Mouse (Mus musculus): Measurements from ENCODE around the gene Ankmy1. TPM values are rescaled to one million over a fixed set of nuclear protein-coding genes. Genes with fewer than 3 reads are reported as not detected.

Gene Ankmy1
- total and polyA plus RNA-seq, 3 experiments: 0.07 to 0.13 TPM; not detected in 1

DNA sequence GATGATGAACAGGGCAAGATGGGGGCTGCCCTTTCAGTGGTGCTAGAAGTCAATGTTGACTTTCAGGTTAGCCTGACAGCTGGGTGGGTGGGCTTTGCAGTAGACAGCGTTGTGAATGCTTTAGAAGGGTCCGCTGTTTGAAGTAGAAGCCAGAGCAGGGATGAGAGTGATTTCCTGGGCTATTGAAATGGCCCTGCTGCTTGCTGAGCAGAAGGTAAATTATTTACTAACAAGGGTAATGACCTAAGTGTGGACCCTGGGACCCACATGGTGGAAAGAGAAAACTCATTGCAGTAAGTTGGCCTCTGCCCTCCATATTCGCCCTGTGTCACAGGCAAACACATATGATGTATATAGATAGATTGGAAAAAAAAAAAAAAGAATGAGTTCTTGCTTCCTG is 33.8 kb upstream of the Ankmy1 start:
- TF ChIP-seq POLR2A (IDR thresholded peaks at IDR 0.05; ENCODE audit: low read depth, low read length) (no peak), NELFE (IDR thresholded peaks at IDR 0.05; ENCODE audit: low read depth, low read length) (no peak), MAFK (IDR thresholded peaks at IDR 0.05; ENCODE audit: insufficient replicate concordance, low read length) (no peak), IRF4 (IDR thresholded peaks at IDR 0.05; ENCODE audit: low read depth, low read length) (no peak), ZMIZ1 (IDR thresholded peaks at IDR 0.05; ENCODE audit: low read depth, low read length) (no peak)
- in situ Hi-C loops (cut with MboI; ENCODE audit: low pct_ligation_motif_present, low pct_unique_long_range_greater_than_20kb, low sequenced_read_pairs) (no loop called here), dilution Hi-C loops (cut with MboI; ENCODE audit: extremely low pct_ligation_motif_present, extremely low pct_unique_long_range_greater_than_20kb, low sequenced_read_pairs) (no loop called here)
- H3K27me3 ChIP-seq (replicated peaks): no peaks in the 10 kb centered on the region
- H3K36me3 ChIP-seq (replicated peaks in 1 of 2; ENCODE audit: control insufficient read depth in 1 of 2, insufficient read depth in 1 of 2, low read length in 1 of 2): peaks cover 27 to 40% of the 10 kb centered on the region in 2 experiments
- no peak overlapping the region for H3K27ac ChIP-seq (ENCODE audit: insufficient read depth, low read depth)
- peaks cover 4% of the 10 kb centered on the region for H3K79me2 ChIP-seq (replicated peaks; ENCODE audit: control insufficient read depth, extremely low read depth, insufficient read depth, poor library complexity, severe bottlenecking)
- no peak overlapping the region for H3K9ac ChIP-seq (ENCODE audit: insufficient read depth, low read depth)
- H3K4me2 ChIP-seq (ENCODE audit: insufficient read depth, low read depth, poor library complexity, severe bottlenecking): no peak overlapping the region
- no peak for DNase-seq (ENCODE audit: extremely low read depth)
- no peaks in the 10 kb centered on the region for H3K9me3 ChIP-seq (replicated peaks; ENCODE audit: low read length)
- peaks cover 9 to 25% of the 10 kb centered on the region in 2 experiments for H3K4me1 ChIP-seq (ENCODE audit: control insufficient read depth in 1 of 2, insufficient read depth in 2 of 2)
- no peak overlapping the region for H3K4me3 ChIP-seq (replicated peaks in 1 of 3; ENCODE audit: low read depth in 2 of 3, low read length in 2 of 3, poor library complexity in 1 of 3)

DNA sequence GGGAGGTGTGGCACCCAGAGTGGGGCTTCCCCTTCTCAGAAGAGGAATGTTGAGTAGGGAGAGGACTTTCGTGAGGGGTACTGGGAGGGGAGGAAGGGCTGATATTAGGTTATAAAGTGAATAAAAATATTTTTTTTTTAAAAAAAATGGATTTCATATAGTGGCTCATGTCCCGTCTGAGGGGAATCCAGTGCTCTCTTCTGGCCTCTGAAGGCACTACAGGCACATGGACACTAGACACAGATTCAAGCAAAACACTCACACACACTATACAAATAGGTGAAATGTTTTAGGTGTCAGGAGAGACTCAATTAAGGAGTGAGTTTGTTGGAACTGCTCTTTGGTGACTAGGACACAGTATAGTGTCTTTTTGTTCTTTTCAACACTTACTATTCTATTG is 33.3 kb upstream of the Ankmy1 start:
- Histone ChIP-seq H3K4me1 (ENCODE audit: control insufficient read depth in 1 of 2, insufficient read depth in 2 of 2) (peaks cover 9 to 25% of the 10 kb centered on the region in 2 experiments), H3K9me3 (replicated peaks; ENCODE audit: low read length) (no peaks in the 10 kb centered on the region), H3K4me2 (ENCODE audit: insufficient read depth, low read depth, poor library complexity, severe bottlenecking) (peak overlapping the region; percentile 94), H3K27ac (ENCODE audit: insufficient read depth, low read depth) (no peak overlapping the region), H3K36me3 (replicated peaks in 1 of 2; ENCODE audit: control insufficient read depth in 1 of 2, insufficient read depth in 1 of 2, low read length in 1 of 2) (peaks cover 25 to 37% of the 10 kb centered on the region in 2 experiments), H3K4me3 (replicated peaks in 1 of 3; ENCODE audit: low read depth in 2 of 3, low read length in 2 of 3, poor library complexity in 1 of 3) (peak overlapping the region in 2 of 3 experiments; percentile 79 to 85), H3K27me3 (replicated peaks) (no peaks in the 10 kb centered on the region), H3K9ac (ENCODE audit: insufficient read depth, low read depth) (no peak overlapping the region), H3K79me2 (replicated peaks; ENCODE audit: control insufficient read depth, extremely low read depth, insufficient read depth, poor library complexity, severe bottlenecking) (peaks cover 4% of the 10 kb centered on the region)
- in situ Hi-C loops (cut with MboI; ENCODE audit: low pct_ligation_motif_present, low pct_unique_long_range_greater_than_20kb, low sequenced_read_pairs): no loop called here
- TF ChIP-seq ZNF384 (IDR thresholded peaks at IDR 0.05; ENCODE audit: low read depth, low read length): peak; percentile 55; the same call in 1 of the 2 replicates
- TF ChIP-seq CTCF (conservative IDR thresholded peaks at IDR 0.05 in 1 of 2, IDR thresholded peaks at IDR 0.05 in 1 of 2; ENCODE audit: low read depth in 2 of 2, low read length in 2 of 2): peak in 1 of 2 experiments; percentile 42; a peak in 2 of 4 replicates
- no peak for TF ChIP-seq JUND (conservative IDR thresholded peaks at IDR 0.05; ENCODE audit: low read depth, low read length)
- peak; percentile 21 for TF ChIP-seq SMC3 (IDR thresholded peaks at IDR 0.05; ENCODE audit: low read depth, low read length)
- dilution Hi-C loops (cut with MboI; ENCODE audit: extremely low pct_ligation_motif_present, extremely low pct_unique_long_range_greater_than_20kb, low sequenced_read_pairs): no loop called here
- peak; percentile 34 for DNase-seq (ENCODE audit: extremely low read depth)

DNA sequence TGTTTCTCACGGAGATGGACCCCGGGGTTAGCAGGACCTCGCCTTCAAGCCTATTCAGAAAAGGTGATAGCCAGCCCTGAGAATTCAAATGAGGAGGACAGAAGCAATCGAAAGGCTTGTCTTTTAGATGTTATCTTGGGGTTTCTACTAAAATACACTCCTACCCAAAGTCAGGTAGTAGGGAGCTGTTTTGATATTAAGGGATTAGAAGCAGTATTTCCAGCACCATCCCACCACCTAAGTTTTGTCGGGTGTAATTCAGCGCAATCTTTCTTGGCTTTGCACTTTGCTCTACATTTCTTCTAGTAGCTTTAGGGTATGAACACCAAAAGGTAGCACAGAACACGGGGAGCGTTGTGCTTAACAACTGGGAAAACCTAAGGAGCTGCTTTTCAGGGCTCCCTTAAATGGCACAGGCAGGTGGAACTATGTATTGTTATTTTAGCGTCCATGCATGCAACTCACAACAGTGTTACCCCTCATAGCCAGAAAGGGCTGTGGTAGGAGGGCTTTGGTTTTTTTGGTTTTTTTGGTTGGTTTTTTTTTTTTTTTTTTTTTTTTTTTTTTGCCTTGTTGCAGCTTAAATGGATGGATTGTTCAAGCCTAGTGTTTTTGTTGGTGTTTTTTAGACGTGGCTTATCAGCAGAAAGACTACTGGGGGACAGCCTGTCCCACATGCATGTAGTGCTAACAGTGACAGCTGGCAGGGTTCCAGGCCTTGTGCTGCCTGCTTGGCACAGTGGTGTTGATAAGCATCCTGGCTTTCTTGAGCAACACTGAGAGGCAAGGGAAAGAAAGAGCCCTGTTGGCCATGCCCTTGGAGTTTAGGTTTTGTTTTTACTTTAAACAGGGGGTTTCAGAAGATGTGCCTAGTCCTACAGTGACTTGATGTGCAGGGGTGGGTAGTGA is 32.6 kb upstream of the Ankmy1 start:
- Histone ChIP-seq H3K9ac (ENCODE audit: insufficient read depth, low read depth) (peak overlapping the region; percentile 77), H3K4me2 (ENCODE audit: insufficient read depth, low read depth, poor library complexity, severe bottlenecking) (peak overlapping the region; percentile 94), H3K79me2 (replicated peaks; ENCODE audit: control insufficient read depth, extremely low read depth, insufficient read depth, poor library complexity, severe bottlenecking) (peaks cover 4% of the 10 kb centered on the region), H3K4me1 (ENCODE audit: control insufficient read depth in 1 of 2, insufficient read depth in 2 of 2) (peaks cover 9 to 25% of the 10 kb centered on the region in 2 experiments), H3K36me3 (replicated peaks in 1 of 2; ENCODE audit: control insufficient read depth in 1 of 2, insufficient read depth in 1 of 2, low read length in 1 of 2) (peaks cover 22 to 33% of the 10 kb centered on the region in 2 experiments), H3K9me3 (replicated peaks; ENCODE audit: low read length) (no peaks in the 10 kb centered on the region), H3K27ac (ENCODE audit: insufficient read depth, low read depth) (peak overlapping the region; percentile 93; the same call in 1 of the 2 replicates), H3K4me3 (replicated peaks in 1 of 3; ENCODE audit: low read depth in 2 of 3, low read length in 2 of 3, poor library complexity in 1 of 3) (peak overlapping the region; percentile 63 to 85 (median 79)), H3K27me3 (replicated peaks) (peaks cover 1% of the 10 kb centered on the region)
- in situ Hi-C loops (cut with MboI; ENCODE audit: low pct_ligation_motif_present, low pct_unique_long_range_greater_than_20kb, low sequenced_read_pairs): no loop called here
- no peak for DNase-seq (ENCODE audit: extremely low read depth)
- TF ChIP-seq ZMIZ1 (IDR thresholded peaks at IDR 0.05; ENCODE audit: low read depth, low read length) (no peak), ZNF384 (IDR thresholded peaks at IDR 0.05; ENCODE audit: low read depth, low read length) (peak; percentile 51), TCF12 (IDR thresholded peaks at IDR 0.05; ENCODE audit: low read depth, low read length) (no peak), E2F4 (IDR thresholded peaks at IDR 0.05; ENCODE audit: insufficient replicate concordance, low read depth, low read length) (no peak), ZC3H11A (IDR thresholded peaks at IDR 0.05; ENCODE audit: low read depth, low read length) (no peak)
- dilution Hi-C loops (cut with MboI; ENCODE audit: extremely low pct_ligation_motif_present, extremely low pct_unique_long_range_greater_than_20kb, low sequenced_read_pairs): no loop called here
